Mouse (Mus musculus): ENCODE measurements around the gene Grin2c. TPM values are rescaled to one million over a fixed set of nuclear protein-coding genes. Genes with fewer than 3 reads are reported as not detected.

The Grin2c gene
- polyA plus RNA-seq, 1 experiment from 2014 or later = 0.22 TPM

DNA sequence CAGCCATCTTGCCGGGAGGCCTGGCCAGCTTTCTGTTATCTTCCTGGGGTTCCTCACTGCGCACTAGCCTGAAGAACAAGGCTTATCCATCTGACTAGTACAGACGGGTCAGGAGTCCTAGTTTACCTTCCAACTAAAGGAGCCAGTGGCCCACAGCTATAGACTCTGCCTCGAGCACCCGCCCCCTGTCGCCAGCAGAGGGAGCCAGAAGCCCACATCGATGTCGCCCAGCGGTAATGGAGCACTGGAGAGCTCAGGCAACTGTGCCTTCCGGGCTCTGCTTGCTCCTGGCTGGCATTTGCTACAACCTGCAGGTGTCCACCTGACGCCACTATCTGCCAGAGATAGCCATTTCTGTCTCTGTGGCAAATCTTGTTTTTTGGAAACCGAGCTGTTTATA is 64.7 kb downstream of the Grin2c start:
- Histone ChIP-seq H3K4me1 (no peaks in the 10 kb centered on the region), H3K4me2 (replicated peaks) (no peak overlapping the region), H3K9me3 (no peaks in the 10 kb centered on the region), H3K4me3 (no peak overlapping the region), H3K27me3 (no peaks in the 10 kb centered on the region), H3K9ac (replicated peaks) (no peak overlapping the region), H3K36me3 (peaks cover 28% of the 10 kb centered on the region), H3K27ac (replicated peaks) (no peak overlapping the region)
- ATAC-seq (replicated peaks) = peak; percentile 87
- WGBS = 12% methylated on average over 12 of the region's 12 CpGs

DNA sequence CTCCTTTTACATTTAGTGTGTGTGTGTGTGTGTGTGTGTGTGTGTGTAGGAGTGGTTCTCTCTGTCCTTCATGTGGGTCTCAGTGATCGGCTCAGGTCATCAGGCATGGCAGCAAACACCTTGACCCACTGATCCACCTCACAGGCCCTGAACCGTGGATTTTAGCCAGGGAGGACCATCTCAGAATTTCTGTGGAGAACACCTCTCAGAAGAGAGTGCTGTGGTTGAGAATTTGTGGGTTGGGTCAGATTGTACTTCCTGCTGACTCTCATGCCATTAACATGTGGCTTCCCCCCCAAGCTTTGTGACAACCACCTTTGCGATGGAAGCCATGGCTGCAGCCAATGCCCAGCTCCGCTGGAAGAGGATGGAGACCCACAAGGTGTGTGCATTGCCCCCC is 66.5 kb downstream of the Grin2c start:
- H3K27ac ChIP-seq (replicated peaks) = no peak overlapping the region
- WGBS = 96% methylated on average over 4 of the region's 4 CpGs
- ATAC-seq (replicated peaks) = no peak
- H3K9ac ChIP-seq (replicated peaks) = no peak overlapping the region
- H3K4me2 ChIP-seq (replicated peaks) = no peak overlapping the region
- no peaks in the 10 kb centered on the region for H3K9me3 ChIP-seq
- no peaks in the 10 kb centered on the region for H3K27me3 ChIP-seq
- no peaks in the 10 kb centered on the region for H3K4me1 ChIP-seq
- peaks cover 19% of the 10 kb centered on the region for H3K36me3 ChIP-seq
- no peak overlapping the region for H3K4me3 ChIP-seq

Small RNA genes within 50 kb of the gene (microRNA-seq; reads per million reads assigned to microRNA genes)
- not detected for gene Gm25837

Other genes with a start within 250 kb of the Grin2c start
- not detected in 2 replicates for gene Cd300ld4, start 240.2 kb downstream of the Grin2c start, polyA plus RNA-seq (2015; fragmentation: Nextera tagmentation; extraction: Ambion mirVana)
- not detected in 2 replicates for gene Cd300ld5, start 229.5 kb downstream of the Grin2c start, polyA plus RNA-seq (2015; fragmentation: Nextera tagmentation; extraction: Ambion mirVana)
- not detected in 2 replicates for gene Cd300ld3, start 218.8 kb downstream of the Grin2c start, polyA plus RNA-seq (2015; fragmentation: Nextera tagmentation; extraction: Ambion mirVana)
- gene Cd300e, start 205.1 kb downstream of the Grin2c start, polyA plus RNA-seq (2015; fragmentation: Nextera tagmentation; extraction: Ambion mirVana) = 0.09 TPM in 1 of 2 replicates, not detected in the other
- 0.80 and 1.0 TPM in 2 replicates for gene Rab37, start 175.8 kb downstream of the Grin2c start, polyA plus RNA-seq (2015; fragmentation: Nextera tagmentation; extraction: Ambion mirVana)
- 0.10 TPM in 1 of 2 replicates, not detected in the other for gene Cd300lf, start 133.3 kb downstream of the Grin2c start, polyA plus RNA-seq (2015; fragmentation: Nextera tagmentation; extraction: Ambion mirVana)
- 45.8 and 50.5 TPM in 2 replicates for gene Slc9a3r1, start 103.9 kb downstream of the Grin2c start, polyA plus RNA-seq (2015; fragmentation: Nextera tagmentation; extraction: Ambion mirVana)
- gene Tmem104, start 79.8 kb downstream of the Grin2c start, polyA plus RNA-seq (2015; fragmentation: Nextera tagmentation; extraction: Ambion mirVana) = 10.8 and 12.4 TPM in 2 replicates
- 19.0 and 24.1 TPM in 2 replicates for gene Nat9, start 79.4 kb downstream of the Grin2c start, polyA plus RNA-seq (2015; fragmentation: Nextera tagmentation; extraction: Ambion mirVana)
- 23.9 and 24.0 TPM in 2 replicates for gene Fdxr, start 9.8 kb upstream of the Grin2c start, polyA plus RNA-seq (2015; fragmentation: Nextera tagmentation; extraction: Ambion mirVana)
- gene Fads6, start 30.4 kb upstream of the Grin2c start, polyA plus RNA-seq (2015; fragmentation: Nextera tagmentation; extraction: Ambion mirVana) = 0.37 TPM in 2 replicates
- gene Otop2, start 39.9 kb upstream of the Grin2c start, polyA plus RNA-seq (2015; fragmentation: Nextera tagmentation; extraction: Ambion mirVana) = 0.08 TPM in 1 of 2 replicates, not detected in the other
- gene Ush1g, start 54.8 kb upstream of the Grin2c start, polyA plus RNA-seq (2015; fragmentation: Nextera tagmentation; extraction: Ambion mirVana) = 0.05 TPM in 1 of 2 replicates, not detected in the other
- gene Otop3, start 67.5 kb upstream of the Grin2c start, polyA plus RNA-seq (2015; fragmentation: Nextera tagmentation; extraction: Ambion mirVana) = 0.10 and 0.25 TPM in 2 replicates
- gene Hid1, start 100.5 kb upstream of the Grin2c start, polyA plus RNA-seq (2015; fragmentation: Nextera tagmentation; extraction: Ambion mirVana) = 48.9 and 50.3 TPM in 2 replicates
- 20.9 and 21.2 TPM in 2 replicates for gene Cdr2l, start 114.7 kb upstream of the Grin2c start, polyA plus RNA-seq (2015; fragmentation: Nextera tagmentation; extraction: Ambion mirVana)
- 178 and 192 TPM in 2 replicates for gene Mrpl58, start 136.5 kb upstream of the Grin2c start, polyA plus RNA-seq (2015; fragmentation: Nextera tagmentation; extraction: Ambion mirVana)
- gene Atp5h, start 152.7 kb upstream of the Grin2c start, polyA plus RNA-seq (2015; fragmentation: Nextera tagmentation; extraction: Ambion mirVana) = 722 and 770 TPM in 2 replicates
- gene Kctd2, start 152.9 kb upstream of the Grin2c start, polyA plus RNA-seq (2015; fragmentation: Nextera tagmentation; extraction: Ambion mirVana) = 23.6 and 26.3 TPM in 2 replicates
- gene Trim80, start 173.3 kb upstream of the Grin2c start, polyA plus RNA-seq (2015; fragmentation: Nextera tagmentation; extraction: Ambion mirVana) = not detected in 2 replicates
- 0.10 TPM in 1 of 2 replicates, not detected in the other for gene Slc16a5, start 195.2 kb upstream of the Grin2c start, polyA plus RNA-seq (2015; fragmentation: Nextera tagmentation; extraction: Ambion mirVana)
- gene Armc7, start 208.4 kb upstream of the Grin2c start, polyA plus RNA-seq (2015; fragmentation: Nextera tagmentation; extraction: Ambion mirVana) = 15.6 and 16.1 TPM in 2 replicates
- 94.3 and 102 TPM in 2 replicates for gene Nt5c, start 224.6 kb upstream of the Grin2c start, polyA plus RNA-seq (2015; fragmentation: Nextera tagmentation; extraction: Ambion mirVana)
- 1,941 and 1,977 TPM in 2 replicates for gene Jpt1, start 247.1 kb upstream of the Grin2c start, polyA plus RNA-seq (2015; fragmentation: Nextera tagmentation; extraction: Ambion mirVana)

Data from forebrain, embryonic 15.5 days (tissue).